Mouse (Mus musculus) forebrain, embryonic 15.5 days (tissue): Measurements from ENCODE around the gene 1500011B03Rik. TPM values are rescaled to one million over a fixed set of nuclear protein-coding genes. Genes with fewer than 3 reads are reported as not detected.

Source experiments
- ATAC-seq: fragments of 200-750 bp; cut with Nextera tagmentation; replicated peaks from 2 replicates; pipeline ENCODE4 v1.8.0; 2017; ENCODE audit warnings: mild to moderate bottlenecking, moderate TSS enrichment, moderate library complexity
- H3K27ac ChIP-seq: fragments of 300-500 bp; sonication (generic); replicated peaks from 2 replicates; pipeline ENCODE4 v1.5.1; 2015; ENCODE audit warnings: mild to moderate bottlenecking, inconsistent platforms
- H3K27me3 ChIP-seq: fragments of 300-500 bp; sonication (generic); 2 replicates; pipeline ENCODE4 v1.6.1; 2015; ENCODE audit warnings: inconsistent platforms
- H3K36me3 ChIP-seq: fragments of 300-500 bp; sonication (generic); 2 replicates; pipeline ENCODE4 v1.6.1; 2015; ENCODE audit warnings: mild to moderate bottlenecking, inconsistent platforms
- H3K4me1 ChIP-seq: fragments of 300-500 bp; sonication (generic); 2 replicates; pipeline ENCODE4 v1.6.1; 2015; ENCODE audit warnings: inconsistent platforms
- H3K4me2 ChIP-seq: fragments of 300-500 bp; sonication (generic); replicated peaks from 2 replicates; pipeline ENCODE4 v1.6.1; 2015; ENCODE audit warnings: mild to moderate bottlenecking, inconsistent platforms
- H3K4me3 ChIP-seq: fragments of 300-500 bp; sonication (generic); 2 replicates; pipeline ENCODE4 v1.5.1; 2015; ENCODE audit warnings: mild to moderate bottlenecking, inconsistent platforms
- H3K9ac ChIP-seq: fragments of 300-500 bp; sonication (generic); replicated peaks from 2 replicates; pipeline ENCODE4 v1.6.1; 2015; ENCODE audit warnings: mild to moderate bottlenecking, inconsistent platforms
- H3K9me3 ChIP-seq: fragments of 300-500 bp; sonication (generic); 2 replicates; pipeline ENCODE4 v1.6.1; 2016; ENCODE audit warnings: inconsistent platforms
- WGBS: fragments of 180-500 bp; shearing (Covaris S2); methylation state at CpG from one replicate; pipeline ENCODE4 v1.1.7; 2015; ENCODE audit warnings: mixed read lengths; 5-methylcytosine and 5-hydroxymethylcytosine counted together
- microRNA-seq: library from miRNA; unstranded; fragments of <30 nt; microRNA quantifications from one replicate; pipeline ENCODE4, GENCODE M21; 2016
- polyA plus RNA-seq: library from polyadenylated mRNA; unstranded; fragments of >200 nt; fragmentation: Nextera tagmentation; extraction: Ambion mirVana; gene quantifications from 2 replicates; pipeline ENCODE4 v1.2.1, GENCODE M21; 2015

1500011B03Rik gene
- polyA plus RNA-seq, 1 experiment from 2014 or later = 218 TPM

DNA sequence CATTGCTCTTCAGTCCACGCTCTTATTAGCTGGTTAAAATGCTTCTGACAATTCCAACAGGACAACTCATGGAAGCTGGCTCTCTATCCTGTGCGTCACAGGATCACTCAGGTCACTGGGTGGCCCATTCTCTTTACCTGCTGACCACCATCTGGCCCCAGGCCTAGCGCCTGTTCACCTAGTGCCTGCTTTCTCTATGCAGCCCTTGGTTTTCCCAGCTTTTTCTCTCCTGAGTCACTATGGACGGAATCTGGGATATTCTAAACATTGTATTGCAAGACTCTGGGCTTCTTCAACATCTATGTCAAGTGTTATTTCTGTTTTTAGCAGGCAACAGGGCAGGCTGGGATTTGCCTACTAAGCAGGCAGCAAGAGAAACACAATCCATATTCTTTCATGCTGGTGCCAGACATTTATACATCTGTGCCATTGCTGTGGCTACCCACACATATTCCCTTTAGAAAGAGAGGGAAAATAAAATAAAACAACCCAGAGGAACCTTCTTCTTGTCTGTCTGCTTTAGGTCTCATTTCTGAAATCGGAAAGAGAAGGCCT lies 63.7 kb downstream of the 1500011B03Rik start:
- Histone ChIP-seq H3K36me3 (peaks cover 60% of the 10 kb centered on the region), H3K27ac (no peak overlapping the region), H3K4me2 (no peak overlapping the region), H3K4me3 (no peak overlapping the region), H3K9me3 (no peaks in the 10 kb centered on the region), H3K4me1 (no peaks in the 10 kb centered on the region), H3K9ac (no peak overlapping the region), H3K27me3 (no peaks in the 10 kb centered on the region)
- 91% methylated on average over 5 of the region's 5 CpGs for WGBS
- ATAC-seq = no peak

Small RNA genes lying within 50 kb of the gene (microRNA-seq; reads per million reads assigned to microRNA genes)
- 11.4 reads per million, percentile 27 among the genes with 10 or more reads in this experiment for gene Mir6240

Other genes with a start within 250 kb of the 1500011B03Rik start
- 0.56 and 0.88 TPM in 2 replicates for gene Trpv4, start 165.0 kb downstream of the 1500011B03Rik start, polyA plus RNA-seq
- gene Gltp, start 132.5 kb downstream of the 1500011B03Rik start, polyA plus RNA-seq = 36.9 and 39.6 TPM in 2 replicates
- 14.8 and 16.7 TPM in 2 replicates for gene Tchp, start 115.7 kb downstream of the 1500011B03Rik start, polyA plus RNA-seq
- gene Ankrd13a, start 48.8 kb downstream of the 1500011B03Rik start, polyA plus RNA-seq = 31.4 and 32.8 TPM in 2 replicates
- gene Git2, start 48.0 kb downstream of the 1500011B03Rik start, polyA plus RNA-seq = 46.6 and 52.5 TPM in 2 replicates
- not detected in 2 replicates for gene 4930519G04Rik, start 30.2 kb upstream of the 1500011B03Rik start, polyA plus RNA-seq
- gene Gm9936, start 35.2 kb upstream of the 1500011B03Rik start, polyA plus RNA-seq = 1.6 and 2.1 TPM in 2 replicates
- gene Oasl2, start 73.5 kb upstream of the 1500011B03Rik start, polyA plus RNA-seq = 2.4 and 2.9 TPM in 2 replicates
- gene Oasl1, start 99.8 kb upstream of the 1500011B03Rik start, polyA plus RNA-seq = 0.17 and 0.23 TPM in 2 replicates
- 98.1 and 103 TPM in 2 replicates for gene 2210016L21Rik, start 118.7 kb upstream of the 1500011B03Rik start, polyA plus RNA-seq
- gene Hnf1a, start 147.6 kb upstream of the 1500011B03Rik start, polyA plus RNA-seq = not detected in 2 replicates
- 19.2 and 31.7 TPM in 2 replicates for gene Sppl3, start 187.7 kb upstream of the 1500011B03Rik start, polyA plus RNA-seq